Mouse (Mus musculus): ENCODE data around the gene Ubxn4.
"Not testable (repeated sequence)": the region's sequence is repeated elsewhere in the genome, so short reads cannot be mapped to it uniquely, and the experiment has no call there.

The Ubxn4 gene

DNA sequence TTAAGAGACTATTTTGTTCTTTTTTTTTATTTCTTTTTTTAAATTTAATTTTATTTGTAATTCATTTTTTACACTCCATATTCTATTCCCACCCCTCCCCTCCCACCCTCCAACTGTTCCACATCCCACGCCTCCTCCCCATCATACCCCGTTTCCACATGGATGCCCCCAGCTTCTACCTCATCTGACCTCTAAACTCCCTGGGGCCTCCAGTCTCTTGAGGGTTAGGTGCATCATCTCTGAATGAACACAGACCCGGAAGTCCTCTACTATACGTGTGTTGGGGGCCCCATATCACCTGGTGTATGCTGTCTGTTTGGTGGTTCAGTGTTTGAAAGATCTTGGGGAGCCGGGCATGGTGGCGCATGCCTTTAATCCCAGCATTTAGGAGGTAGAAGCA, 75.5 kb downstream of the Ubxn4 start:
- not testable (repeated sequence) for DNase-seq

DNA sequence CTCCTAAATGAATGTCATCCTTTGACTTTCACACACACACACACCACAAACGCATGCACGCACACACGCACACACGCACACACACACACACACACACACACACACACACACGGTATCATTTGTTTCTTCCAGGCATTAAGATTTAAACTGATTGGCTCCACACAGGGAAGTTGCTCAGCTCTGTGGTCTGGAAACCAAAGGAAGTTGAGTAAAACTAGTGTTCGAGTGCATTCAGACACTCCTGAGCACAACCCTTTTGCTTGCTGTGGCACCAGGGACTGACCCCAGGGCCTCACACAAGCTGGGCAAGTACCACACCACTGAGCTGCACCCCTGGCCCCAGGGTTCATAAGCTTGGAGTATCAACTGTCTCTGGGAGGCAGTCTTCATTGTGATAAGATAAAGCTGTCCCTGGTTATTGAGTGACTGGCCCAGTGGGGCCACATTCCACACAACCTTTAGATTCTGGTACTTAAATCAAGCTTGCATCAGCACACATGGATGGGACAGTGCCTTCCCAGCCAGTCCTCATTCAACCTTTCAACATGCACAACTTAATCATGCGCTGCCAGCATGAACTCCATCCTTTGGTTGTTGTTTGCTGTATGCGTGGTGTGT, 79.4 kb downstream of the Ubxn4 start:
- no peak for DNase-seq

DNA sequence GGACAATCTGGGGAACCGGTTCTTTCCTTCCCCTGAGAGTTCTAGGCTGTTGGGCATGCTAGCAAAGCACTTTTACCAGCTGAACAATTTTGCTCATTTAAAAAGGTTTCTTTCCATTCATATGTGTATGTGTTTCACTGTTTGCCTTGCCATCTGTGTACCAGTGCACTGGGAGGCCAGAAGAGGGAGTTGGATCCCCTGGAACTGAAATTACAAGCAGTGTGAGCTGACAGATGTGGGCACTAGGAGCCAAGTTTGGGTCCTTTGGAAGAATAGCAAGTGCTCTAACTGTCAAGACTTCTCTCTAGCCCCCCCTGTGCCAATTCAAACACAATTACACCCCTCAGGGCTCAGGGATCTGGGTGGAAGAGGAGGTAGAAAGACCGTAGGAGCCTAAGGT, 81.0 kb downstream of the Ubxn4 start:
- no peak for DNase-seq

DNA sequence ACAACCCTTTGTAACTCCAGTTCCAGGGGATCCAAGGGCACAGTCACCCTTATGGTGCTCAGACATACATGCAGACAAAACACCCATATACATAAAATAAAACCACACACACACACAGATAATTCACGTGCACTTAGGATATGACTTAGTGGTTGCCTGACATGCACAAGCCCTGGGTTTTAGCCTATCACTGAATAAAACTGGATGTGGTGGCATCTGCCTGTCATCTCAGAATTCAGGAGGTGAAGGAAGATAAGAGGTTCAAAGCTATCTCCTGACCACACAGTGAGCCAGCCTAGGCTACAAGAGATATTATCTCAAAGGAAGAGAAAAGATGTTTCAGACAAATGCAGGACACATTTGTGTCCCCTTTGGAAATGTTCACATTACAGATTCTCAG, 83.4 kb downstream of the Ubxn4 start:
- DNase-seq, result no peak

DNA sequence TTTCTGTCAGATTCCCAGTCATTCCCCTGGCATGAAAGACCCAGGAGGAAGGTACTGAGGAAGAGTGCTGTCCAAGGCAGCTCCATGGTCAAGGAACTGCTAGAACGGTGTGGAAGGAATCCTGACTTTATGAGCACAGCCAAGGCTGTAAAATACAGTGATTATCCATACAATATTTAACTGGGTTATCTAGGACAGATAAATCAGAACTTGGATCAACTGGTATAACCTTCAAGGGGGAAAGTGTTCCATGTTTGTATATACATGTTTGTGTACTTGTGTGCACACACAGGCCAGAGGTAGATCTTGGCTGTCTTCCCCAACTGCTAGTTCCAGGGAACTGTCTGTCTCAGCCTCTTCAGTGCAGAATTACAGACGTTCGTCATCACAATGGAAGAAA, 84.5 kb downstream of the Ubxn4 start, which contains the start of gene Lct:
Gene Lct (minus strand): TSS at position 101 of the 400 bp plus-strand sequence.
- no peak for DNase-seq

All from lung, adult 18-20 months (tissue).